Mouse (Mus musculus) liver, adult (tissue): ENCODE data around the gene Aph1a.

Source experiments
- GATA4 ChIP-seq: IDR thresholded peaks from 2 replicates; pipeline ENCODE4 v1.6.1; 2014; ENCODE audit warnings: mild to moderate bottlenecking, low read length; ENCODE audit not compliant: insufficient replicate concordance

The Aph1a gene

DNA sequence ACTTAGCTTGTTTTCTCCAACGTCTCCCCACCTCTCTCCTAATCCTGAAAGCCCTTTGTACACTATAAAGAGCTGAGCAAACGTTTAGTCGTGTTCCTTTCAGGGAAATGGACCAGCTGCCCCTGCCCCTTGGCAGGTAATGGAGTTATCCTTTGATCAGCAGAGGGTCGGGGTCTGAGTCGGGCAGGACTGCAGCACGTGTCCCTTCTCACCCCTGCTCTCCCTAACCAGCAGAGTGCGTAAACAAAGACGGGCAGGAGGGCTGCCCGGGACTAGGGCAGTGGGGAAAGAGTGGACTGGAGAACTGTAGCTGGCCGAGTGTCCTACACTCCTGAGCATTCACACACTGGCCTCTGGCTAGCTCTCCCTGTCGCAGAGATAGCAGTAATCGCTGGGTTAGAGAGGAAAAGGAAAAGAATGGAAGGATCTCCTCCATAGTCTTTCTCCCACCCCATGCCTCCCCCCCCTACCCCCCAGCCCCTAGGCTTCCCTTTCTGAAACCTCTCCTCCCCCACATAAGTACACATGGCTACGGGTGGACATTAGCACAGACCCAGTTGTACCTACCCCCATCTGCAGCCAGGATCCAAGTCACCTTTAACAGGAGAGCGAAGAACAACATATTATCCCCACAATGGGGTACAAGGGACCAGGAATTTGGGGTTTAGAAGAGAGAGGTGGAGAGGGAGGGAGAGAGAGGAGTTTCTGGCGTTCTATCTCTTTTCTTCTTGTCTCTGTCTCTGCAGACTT, 10.2 kb downstream of the Aph1a start:
- TF ChIP-seq GATA4: no peak

DNA sequence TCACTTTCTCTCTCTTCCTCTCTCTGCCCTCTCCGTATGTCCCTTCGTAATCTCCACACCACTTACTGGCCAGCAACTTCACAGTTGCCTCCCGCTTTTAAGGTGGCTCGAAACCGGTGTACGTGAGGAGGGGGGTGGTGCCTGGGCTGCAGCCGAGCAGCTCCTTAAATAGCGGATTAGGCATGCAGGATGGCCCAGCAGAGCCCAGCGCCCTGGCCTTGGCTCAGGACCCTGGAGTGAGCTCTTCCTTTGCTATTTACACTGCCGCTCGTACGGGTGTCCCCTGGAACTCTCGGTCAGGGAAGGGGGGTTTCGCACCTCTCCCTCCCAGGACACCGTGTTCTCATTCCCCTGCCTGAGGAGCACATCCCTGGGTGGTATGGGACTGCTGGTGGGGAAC, 10.8 kb downstream of the Aph1a start, which contains the start of gene Car14:
Gene Car14, minus strand, starts transcription at position 124 of the 400 bp plus-strand sequence.
- TF ChIP-seq GATA4: no peak

- no peak; the same call in 1 of the 2 replicates for TF ChIP-seq GATA4
Measured at GRCm38 (mm10) chr3:95905146-95905939, 11.6 kb downstream of the Aph1a start.

- no peak for TF ChIP-seq GATA4
Measured at GRCm38 (mm10) chr3:95905940-95906492, 12.2 kb downstream of the Aph1a start.

GRCm38 (mm10) chr3:95906860-95907259, 13.1 kb downstream of the Aph1a start:
- TF ChIP-seq GATA4: no peak

DNA sequence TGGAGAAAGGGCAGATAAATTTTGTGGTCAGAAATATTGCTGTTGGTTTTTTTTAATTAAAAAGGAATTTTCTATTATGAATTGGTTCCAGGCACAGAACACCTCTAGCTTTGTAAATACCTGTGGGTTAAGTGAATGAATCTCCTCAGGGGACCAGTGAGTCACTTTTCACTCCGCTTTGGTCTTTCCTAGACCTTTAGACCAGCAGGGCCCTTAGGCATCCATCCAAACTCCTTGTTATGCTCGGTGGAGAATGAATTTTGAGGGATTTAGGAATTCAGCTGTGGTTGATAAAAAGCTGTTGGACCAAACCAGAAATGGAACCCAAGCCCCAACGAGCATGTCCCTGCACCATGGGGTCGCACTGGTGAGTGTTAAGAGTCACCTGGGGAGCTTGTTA, 13.8 kb downstream of the Aph1a start:
- no peak for TF ChIP-seq GATA4

DNA sequence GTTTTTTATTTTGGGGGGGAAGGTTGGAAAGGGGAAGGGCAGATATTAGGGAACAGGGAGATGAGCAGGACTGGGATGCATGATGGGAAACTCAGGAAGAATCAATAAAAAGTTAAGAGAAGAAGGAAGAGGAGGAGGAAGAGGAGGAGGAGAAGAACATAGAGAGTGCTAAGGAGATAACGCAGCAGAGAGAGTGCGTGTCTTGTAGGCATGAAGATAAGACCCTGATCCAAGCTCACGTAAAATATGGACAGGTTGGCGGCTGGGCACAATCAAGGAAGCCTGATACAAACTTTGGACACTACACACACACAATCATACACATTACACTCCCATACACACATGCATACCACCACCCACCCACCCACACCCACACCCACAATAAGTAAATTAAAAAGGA, 20.9 kb downstream of the Aph1a start:
- no peak for TF ChIP-seq GATA4

DNA sequence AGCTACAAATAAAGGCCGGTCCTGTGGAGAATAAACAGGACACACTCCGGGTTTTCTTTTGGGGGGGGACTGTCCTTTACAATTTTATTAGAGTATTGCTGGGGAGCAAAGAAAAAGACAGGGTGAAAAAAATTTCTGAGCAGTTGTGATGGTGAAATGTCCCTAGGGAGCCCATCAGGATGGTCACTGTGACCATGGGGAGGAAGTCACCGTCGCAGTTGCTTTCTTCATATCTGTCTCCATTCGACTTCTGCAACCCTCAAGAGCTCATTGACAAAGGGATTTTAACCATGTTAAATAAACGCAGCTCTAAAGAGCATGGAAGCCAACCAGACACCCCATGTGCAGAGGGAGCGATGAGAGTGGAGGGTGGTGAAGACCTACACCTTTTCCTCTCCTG, 23.0 kb downstream of the Aph1a start:
- no peak for TF ChIP-seq GATA4

- no peak for TF ChIP-seq GATA4
Measured at GRCm38 (mm10) chr3:95924185-95924584, 30.4 kb downstream of the Aph1a start.

DNA sequence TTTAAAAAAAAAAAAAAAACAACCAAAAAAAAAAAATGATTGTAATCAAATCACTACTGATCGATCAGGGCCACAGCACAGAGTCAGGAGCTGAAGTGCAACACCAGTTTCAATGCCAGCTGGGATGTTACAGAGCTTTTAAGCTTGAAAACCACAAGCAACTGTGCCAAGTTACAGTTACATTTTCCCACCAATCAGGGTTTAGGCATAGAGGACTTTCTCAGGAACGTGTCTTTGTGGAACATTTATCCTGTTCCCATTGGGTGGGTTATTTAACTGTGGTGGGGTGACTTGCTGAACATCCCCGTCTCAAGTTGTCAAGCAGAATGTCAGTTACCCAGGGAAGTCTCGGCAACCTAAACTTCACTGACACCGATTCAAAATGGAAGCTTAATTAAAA, 31.3 kb downstream of the Aph1a start:
- TF ChIP-seq GATA4: no peak

- no peak for TF ChIP-seq GATA4
Measured at GRCm38 (mm10) chr3:95928261-95928657, 34.5 kb downstream of the Aph1a start.

GRCm38 (mm10) chr3:95928658-95929503, 35.1 kb downstream of the Aph1a start, which contains the start of gene Anp32e:
Gene Anp32e (plus strand): TSS chr3:95929246.
- TF ChIP-seq GATA4: no peak; the same call in 1 of the 2 replicates

DNA sequence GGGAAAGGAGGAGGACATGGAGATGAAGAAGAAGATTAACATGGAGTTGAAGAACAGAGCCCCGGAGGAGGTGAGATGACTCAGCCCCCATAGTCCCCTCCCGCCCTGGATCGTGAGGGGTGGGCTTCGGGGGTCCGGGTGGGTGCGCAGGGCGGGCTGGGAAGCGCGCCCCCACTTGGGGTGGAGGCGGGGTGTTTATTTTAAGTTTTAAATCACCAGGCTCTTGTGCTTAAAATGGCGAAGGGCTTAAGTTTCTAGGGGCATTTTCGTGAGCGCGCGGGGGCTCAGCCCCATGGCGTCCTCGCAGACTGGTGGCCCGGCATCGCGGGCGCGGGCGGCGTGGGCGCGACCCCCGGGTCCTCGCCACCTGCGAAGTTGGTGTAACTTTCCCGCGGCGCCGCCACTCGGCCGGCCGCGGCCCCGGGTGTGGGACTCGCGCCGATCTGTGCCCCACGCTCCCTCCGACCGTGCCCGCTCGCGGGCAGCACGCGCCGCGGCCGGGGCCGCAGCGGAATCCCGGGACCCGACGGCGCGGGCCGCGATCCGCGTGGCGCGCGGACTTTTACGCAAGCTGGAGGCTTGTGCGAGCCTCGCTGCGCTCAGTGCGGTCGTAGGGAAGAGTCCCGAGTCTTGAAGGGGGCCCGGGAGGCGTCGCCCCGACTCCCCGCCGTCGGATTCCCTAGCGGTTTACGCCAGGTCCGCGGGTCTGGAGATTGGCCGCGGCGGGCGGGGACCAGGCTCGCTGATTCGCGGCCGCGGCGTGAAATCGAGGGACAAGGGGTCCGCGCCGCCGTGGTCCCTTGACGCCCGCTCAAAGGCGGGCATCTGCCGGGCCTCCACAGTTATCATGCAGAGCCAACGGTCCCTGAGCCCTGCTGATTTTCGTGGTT, 36.1 kb downstream of the Aph1a start:
- no peak for TF ChIP-seq GATA4

DNA sequence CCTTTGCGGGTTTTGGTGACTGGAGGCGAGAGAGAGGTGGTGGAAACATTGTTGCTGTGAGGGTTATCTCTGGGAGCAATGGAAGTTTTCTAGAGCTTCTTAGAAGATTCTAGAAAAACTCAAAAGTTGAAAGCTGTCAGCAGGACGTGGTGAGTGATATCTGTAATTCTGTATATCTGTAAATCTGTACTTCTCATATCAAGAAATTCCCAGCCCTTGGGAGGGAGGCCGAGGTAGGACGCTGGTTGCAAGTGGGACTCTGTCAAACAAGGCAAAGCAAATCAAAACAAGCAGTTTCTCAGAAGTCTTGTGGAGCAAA, 36.7 kb downstream of the Aph1a start:
- TF ChIP-seq GATA4: no peak
